Mouse (Mus musculus) thymus, adult 2 months (tissue): Measurements from ENCODE around the gene Cox19. TPM values are rescaled to one million over a fixed set of nuclear protein-coding genes. Genes with fewer than 3 reads are reported as not detected.

Experiments used
- DNase-seq: peaks from one replicate; pipeline ENCODE4 v3.0.0; 2021
- H3K27ac ChIP-seq: fragments of 200-500 bp; 2 replicates; pipeline ENCODE4 v1.5.1; 2012; ENCODE audit warnings: low read length, control low read depth; ENCODE audit not compliant: control insufficient read depth, insufficient read depth
- H3K27me3 ChIP-seq: fragments of 200-500 bp; 2 replicates; pipeline ENCODE4 v1.6.1; 2012; ENCODE audit warnings: mild to moderate bottlenecking, low read length, moderate library complexity, mixed read lengths; ENCODE audit not compliant: control insufficient read depth, insufficient read depth
- H3K36me3 ChIP-seq: fragments of 200-500 bp; 2 replicates; pipeline ENCODE4 v1.6.1; 2012; ENCODE audit warnings: mild to moderate bottlenecking, low read length, moderate library complexity; ENCODE audit not compliant: control insufficient read depth, insufficient read depth
- H3K4me1 ChIP-seq: fragments of 200-500 bp; replicated peaks from 2 replicates; pipeline ENCODE4 v1.6.1; 2012; ENCODE audit warnings: low read length; ENCODE audit not compliant: control insufficient read depth, insufficient read depth
- H3K4me3 ChIP-seq: fragments of 200-500 bp; 2 replicates; pipeline ENCODE4 v1.5.1; 2012; ENCODE audit warnings: mild to moderate bottlenecking, low read length, control low read depth, moderate library complexity; ENCODE audit not compliant: control insufficient read depth, insufficient read depth
- CTCF ChIP-seq: fragments of 200-500 bp; IDR thresholded peaks from 2 replicates; pipeline ENCODE4 v1.5.1; 2012; ENCODE audit warnings: mild to moderate bottlenecking, control low read depth, low read length, moderate library complexity, borderline replicate concordance; ENCODE audit not compliant: control insufficient read depth, poor library complexity, insufficient read depth; ENCODE audit errors: extremely low read depth
- POLR2A ChIP-seq: fragments of 200-500 bp; IDR thresholded peaks from 2 replicates; pipeline ENCODE4 v1.6.1; 2012; ENCODE audit warnings: mild to moderate bottlenecking, low read length, control low read depth, moderate library complexity; ENCODE audit not compliant: control insufficient read depth, poor library complexity, insufficient read depth; ENCODE audit errors: extremely low read depth
- WGBS: fragments of 180-500 bp; shearing (Covaris S2); methylation state at CpG from one replicate; pipeline ENCODE4 v1.1.7; 2018; 5-methylcytosine and 5-hydroxymethylcytosine counted together
- polyA plus RNA-seq: library from polyadenylated mRNA; depleted of rRNA; stranded (reverse); fragments of >200 nt; gene quantifications from 2 replicates; pipeline ENCODE4 v1.2.3, GENCODE M21; 2012

The Cox19 gene
- polyA plus RNA-seq, 1 experiment, result 99.2 TPM

DNA sequence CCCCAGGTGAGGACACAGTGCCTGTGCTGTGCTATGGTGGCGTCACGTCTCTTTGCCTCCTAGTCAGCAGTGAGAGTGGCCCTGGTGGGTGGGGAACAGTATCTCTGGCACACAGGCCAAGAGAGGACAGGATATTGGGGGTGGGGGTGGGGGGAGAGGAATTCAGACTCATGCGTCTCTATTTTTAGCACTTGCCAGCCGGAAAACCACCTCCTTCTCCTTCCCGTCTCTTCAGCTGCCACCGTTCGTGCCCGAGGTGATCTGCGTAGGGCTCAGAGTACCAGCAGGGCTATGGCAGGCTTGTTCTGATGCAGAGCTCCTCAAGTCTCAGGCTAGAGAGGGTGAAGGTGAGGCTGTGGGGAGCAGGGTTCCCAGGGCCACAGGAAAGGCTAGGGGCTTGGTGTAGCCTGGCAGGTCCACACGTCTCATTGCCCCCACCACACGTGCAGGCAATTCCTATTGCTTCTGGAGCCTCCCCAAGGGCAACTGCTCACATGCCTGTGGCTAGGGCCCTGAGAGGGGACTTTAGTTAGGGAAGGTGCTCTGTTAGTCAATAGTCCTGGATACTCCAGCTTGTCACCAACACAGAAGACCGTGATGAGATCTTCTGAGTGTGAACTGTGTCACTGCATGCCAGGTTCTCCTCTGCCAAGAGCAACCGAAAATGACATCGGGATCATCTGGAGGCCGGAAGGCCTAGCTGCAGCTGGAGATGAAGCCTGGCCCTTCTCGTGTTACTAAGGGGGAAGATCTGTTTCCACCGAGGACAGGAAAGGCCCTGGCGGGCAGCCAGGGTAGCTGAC lies 26.5 kb upstream of the Cox19 start, which contains the start of gene Gpr146:
Gene Gpr146 (plus strand): TSS at position 230 of the 803 bp plus-strand sequence.
- Histone ChIP-seq H3K4me3 (0 out of 2 replicates have a peak within 1 kb of the TSS, but pooled peaks have one; percentile 2), H3K36me3 (no peaks in the 10 kb centered on the region), H3K27me3 (no peaks in the 10 kb centered on the region), H3K4me1 (peaks cover 57% of the 10 kb centered on the region), H3K27ac (peak within 1 kb of the TSS; percentile 65)
- DNase-seq, result peak; percentile 50
- 11% methylated on average over 18 of the region's 18 CpGs for WGBS
- no peak for TF ChIP-seq POLR2A
- no peak for TF ChIP-seq CTCF

DNA sequence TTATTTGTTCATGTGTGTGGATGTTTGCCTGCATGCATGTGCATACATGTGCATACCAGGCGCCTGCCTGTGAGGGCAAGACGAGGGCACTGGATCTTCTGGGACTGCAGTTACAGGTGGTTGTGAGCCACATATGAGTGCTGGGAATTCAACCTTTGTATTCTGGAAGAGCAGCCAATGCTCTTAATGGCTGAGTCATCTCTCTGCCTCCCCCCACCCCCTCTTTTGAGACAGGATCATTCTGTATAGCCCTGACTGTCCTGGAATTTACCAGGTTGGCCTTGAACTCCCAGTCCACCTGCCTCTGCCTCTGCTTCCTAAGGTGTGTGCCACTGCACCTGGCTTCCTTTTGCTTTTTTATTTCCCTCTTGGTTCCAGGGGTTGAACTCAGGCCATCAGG lies 23.6 kb upstream of the Cox19 start:
- no peak overlapping the region for H3K27ac ChIP-seq
- H3K36me3 ChIP-seq, result no peaks in the 10 kb centered on the region
- DNase-seq, result no peak
- H3K4me1 ChIP-seq, result peaks cover 48% of the 10 kb centered on the region
- H3K27me3 ChIP-seq, result no peaks in the 10 kb centered on the region
- TF ChIP-seq CTCF, result no peak
- no peak overlapping the region for H3K4me3 ChIP-seq
- WGBS, result 95% methylated on average over 2 of the region's 2 CpGs

DNA sequence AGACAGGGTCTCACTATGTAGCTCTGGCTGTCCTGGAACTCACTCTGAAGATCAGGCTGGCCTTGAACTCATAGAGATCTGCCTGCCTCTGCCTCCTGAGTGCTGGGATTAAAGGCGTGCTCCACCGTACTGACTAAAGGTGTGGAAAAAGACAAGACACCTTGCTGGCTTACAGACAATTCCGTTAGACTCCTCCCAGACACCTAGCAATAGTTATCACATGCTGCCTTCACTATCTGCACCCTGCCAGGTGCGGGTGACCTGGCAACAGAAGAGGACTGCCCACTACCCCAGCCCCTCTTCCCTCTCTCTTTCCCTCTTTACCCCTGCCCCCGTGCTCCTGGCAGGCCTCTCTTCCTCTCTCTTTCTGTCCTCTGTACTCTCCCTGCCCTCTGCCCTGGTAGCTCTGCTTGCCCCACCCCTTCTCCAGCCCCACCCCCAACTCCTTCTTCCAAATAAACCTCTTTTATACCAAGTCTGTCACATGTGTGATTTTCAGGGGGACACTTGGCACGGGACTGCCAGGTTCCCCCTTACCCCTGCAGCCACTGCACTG lies 22.7 kb upstream of the Cox19 start:
- no peaks in the 10 kb centered on the region for H3K36me3 ChIP-seq
- no peak for TF ChIP-seq POLR2A
- no peak for TF ChIP-seq CTCF
- H3K27me3 ChIP-seq, result no peaks in the 10 kb centered on the region
- no peak overlapping the region for H3K27ac ChIP-seq
- no peak for DNase-seq
- H3K4me1 ChIP-seq, result peaks cover 41% of the 10 kb centered on the region
- WGBS, result 71% methylated on average over 6 of the region's 6 CpGs
- H3K4me3 ChIP-seq, result no peak overlapping the region

DNA sequence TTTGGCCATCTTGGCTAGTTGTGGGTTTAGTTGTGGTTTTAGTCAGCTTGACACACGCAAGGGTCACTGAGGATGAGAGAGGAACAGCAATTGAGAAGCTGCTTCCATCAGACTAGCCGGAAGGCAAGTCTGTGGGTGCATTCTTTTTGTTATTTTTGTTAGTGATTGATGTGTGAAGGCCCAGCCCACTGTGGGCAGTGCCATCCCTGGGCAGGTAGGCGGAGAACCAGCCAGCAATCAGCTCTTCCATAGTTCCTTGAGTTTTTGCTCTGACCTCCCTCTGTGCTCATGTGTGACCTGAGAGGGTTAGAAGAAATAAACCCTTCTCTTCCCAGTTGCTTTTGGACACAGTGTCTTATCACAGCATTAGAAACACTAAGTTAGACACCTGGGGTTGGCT lies 21.9 kb upstream of the Cox19 start:
- no peak for DNase-seq

DNA sequence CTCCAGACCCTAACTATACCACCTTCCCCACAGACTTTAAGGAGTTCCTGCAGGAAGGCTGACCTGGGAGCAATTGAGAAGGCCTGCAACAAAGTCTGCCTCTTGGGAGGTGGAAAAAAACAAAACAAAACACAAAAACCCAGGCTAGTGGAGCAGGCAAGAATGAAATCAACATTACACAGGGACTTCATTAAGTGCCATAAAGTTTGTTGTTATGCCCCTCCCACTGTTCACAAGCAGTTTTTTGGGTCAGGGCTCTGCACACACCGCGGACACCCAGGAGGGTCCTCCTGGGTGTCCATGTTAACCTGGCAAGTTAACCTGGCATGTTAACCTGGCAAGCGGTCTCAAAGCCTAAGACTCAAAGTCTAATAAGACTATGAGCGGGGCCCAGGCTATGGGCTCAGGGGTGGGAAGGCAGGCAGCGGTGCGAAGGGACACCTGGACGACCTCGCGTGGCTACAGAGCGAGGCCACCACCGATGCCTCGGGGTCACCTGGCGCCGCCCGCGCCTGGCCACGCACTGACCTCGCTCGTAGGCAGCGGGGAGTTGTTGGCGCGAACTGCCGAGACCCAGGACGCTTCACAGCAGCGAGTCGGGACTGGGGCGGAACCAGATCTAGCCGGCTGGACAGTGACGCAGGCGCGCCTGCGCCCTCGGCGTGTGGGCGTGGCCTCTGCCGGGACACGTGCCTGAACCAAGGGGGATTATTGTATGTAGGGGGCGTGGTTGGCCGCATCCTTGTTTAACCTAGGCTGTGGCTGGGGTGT lies 20.6 kb upstream of the Cox19 start:
- H3K27ac ChIP-seq, result no peak overlapping the region
- 3% methylated on average over 39 of the region's 39 CpGs for WGBS
- peak overlapping the region; percentile 59 for H3K4me3 ChIP-seq
- no peaks in the 10 kb centered on the region for H3K36me3 ChIP-seq
- H3K27me3 ChIP-seq, result no peaks in the 10 kb centered on the region
- TF ChIP-seq POLR2A (0 out of 2 replicates have a peak, but pooled peaks have one; percentile 39), CTCF (peak; percentile 34; the same call in 1 of the 2 replicates)
- peaks cover 37% of the 10 kb centered on the region for H3K4me1 ChIP-seq
- DNase-seq, result peak; percentile 83

More for the DNA sequence above, 21.9 kb upstream of the Cox19 start:
- WGBS, result 90% methylated on average over 3 of the region's 3 CpGs
- H3K36me3 ChIP-seq, result no peaks in the 10 kb centered on the region
- H3K4me3 ChIP-seq, result no peak overlapping the region
- H3K27ac ChIP-seq, result no peak overlapping the region
- no peaks in the 10 kb centered on the region for H3K27me3 ChIP-seq
- TF ChIP-seq CTCF, result no peak
- no peak for TF ChIP-seq POLR2A
- peaks cover 40% of the 10 kb centered on the region for H3K4me1 ChIP-seq

DNA sequence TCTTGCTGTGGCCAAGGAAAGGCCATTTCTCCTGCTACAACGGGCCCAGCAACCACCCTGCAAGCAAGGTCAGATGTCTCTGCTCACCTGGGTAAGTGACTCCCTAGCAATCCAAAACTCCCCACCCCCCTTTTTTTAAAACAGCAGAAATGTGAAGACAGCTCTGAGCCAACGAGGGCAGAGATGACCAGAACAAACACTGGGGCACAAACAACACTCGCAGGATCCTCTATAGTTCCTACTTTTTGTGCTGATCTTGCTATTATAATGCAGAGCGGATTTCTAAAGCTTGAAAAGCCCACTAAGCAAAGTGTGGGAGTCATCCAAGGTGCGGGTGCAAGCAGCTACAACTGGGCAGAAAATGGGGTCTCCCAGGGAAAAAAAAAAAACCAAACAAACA lies 19.9 kb upstream of the Cox19 start:
- Histone ChIP-seq H3K36me3 (no peaks in the 10 kb centered on the region), H3K27ac (no peak overlapping the region), H3K4me1 (peaks cover 33% of the 10 kb centered on the region), H3K27me3 (no peaks in the 10 kb centered on the region), H3K4me3 (no peak overlapping the region)
- no peak for TF ChIP-seq POLR2A
- no peak for TF ChIP-seq CTCF
- DNase-seq, result no peak
- 89% methylated on average over 5 of the region's 5 CpGs for WGBS
